Mouse (Mus musculus) right cerebral cortex, postnatal 36 days (tissue): Measurements from ENCODE around the gene Ddx20.

ENCODE experiments used
- DNase-seq, 2 experiments: peaks; one replicate each; pipeline ENCODE4 v3.0.0; 2022; ENCODE audit warnings: low spot score in 2 of 2, mixed read lengths in 1 of 2

Ddx20 gene

DNA sequence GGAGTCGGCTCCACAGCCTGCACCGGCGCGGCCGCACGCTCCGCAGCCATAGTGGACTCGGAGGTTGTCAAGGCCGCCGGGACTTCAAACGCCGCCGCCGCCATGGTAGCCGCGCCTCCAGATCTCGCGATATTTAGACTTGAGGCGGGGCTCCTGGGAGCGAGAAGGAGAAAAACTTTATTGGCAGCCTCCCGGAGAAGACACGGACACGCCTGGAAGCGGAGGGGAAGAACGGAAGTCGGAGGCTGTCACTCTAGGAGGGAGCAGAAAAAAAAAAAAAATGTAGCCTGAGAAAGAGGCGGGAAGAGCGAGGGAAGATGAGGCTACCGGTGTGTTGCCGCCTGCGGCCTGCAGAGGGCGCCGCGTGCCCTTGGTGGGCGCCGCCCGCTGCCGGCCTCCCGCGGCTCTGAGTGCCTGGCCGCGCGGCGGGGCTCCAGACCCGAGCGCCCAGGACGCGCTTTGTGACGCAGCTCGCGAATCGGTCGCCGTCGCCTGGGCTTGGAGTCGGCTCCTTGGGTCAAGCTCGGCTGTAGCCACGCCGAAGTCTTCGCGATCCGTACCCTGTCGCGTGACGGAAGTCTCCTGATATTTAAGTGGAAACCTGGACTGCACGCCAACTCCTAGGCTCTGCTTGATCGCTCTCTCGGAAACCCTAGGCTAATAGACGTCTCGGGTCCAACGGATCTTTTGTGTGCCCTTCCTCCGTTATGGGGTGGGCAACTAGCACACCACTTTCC lies at the start of gene Ddx20:
Gene Ddx20 (minus strand): TSS at position 251 of the 737 bp plus-strand sequence.
- peak; percentile 89 to 92 for DNase-seq

DNA sequence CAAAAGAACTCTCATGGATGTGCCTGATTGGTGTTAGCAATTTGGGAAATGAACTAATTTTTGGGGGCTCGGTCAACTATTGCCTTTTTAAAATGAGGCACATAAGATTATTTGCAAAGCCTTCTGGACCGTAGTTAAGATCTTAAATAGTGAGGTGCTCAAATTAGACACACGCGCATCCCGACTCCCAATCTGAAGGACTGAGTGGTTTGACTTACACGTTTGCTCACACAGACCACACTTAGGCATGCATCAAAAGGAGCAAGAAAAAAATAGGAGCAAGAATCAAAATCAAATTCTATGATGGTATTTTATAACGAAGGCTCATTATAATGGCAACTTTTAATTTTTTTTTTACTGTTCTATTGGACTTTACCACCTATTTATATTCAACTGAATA lies 49.7 kb upstream of the Ddx20 start:
- no peak for DNase-seq

DNA sequence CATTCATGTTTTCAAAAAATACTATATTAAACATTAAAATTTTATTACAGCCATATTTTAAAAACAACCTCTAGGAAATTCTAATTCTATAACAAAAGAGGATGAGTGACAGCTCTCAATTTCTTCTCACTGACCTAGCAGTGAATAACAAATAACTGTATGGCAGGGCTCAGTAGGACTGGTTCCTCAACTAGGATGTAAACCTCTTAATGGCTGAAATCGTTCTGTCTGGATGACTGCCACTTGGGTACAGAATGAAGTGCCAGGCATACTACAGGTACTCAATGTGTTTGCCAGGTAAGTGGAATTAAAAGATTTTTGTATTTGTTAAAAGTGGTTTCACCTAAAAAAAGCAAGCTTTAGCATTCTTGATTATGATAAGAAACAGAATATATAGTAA lies 48.8 kb upstream of the Ddx20 start:
- no peak for DNase-seq

DNA sequence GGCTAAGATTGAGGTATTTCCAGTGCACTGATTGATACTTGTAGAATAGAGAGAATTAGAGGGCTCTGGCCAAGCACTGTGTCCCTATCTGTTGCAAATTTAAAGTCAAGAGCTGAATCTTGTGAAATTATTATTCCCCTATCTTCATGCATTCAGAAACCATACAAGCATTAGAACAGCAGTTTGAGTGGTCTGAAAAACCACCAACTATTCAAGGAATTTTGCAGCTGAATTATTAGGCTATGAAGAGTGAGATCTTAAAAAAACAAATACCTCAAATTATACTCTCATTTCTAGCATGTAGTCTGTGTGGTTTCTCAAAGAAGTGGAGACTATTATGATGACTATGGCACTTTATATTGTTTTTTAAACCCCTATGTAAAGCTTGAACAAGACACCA lies 47.9 kb upstream of the Ddx20 start:
- no peak for DNase-seq

DNA sequence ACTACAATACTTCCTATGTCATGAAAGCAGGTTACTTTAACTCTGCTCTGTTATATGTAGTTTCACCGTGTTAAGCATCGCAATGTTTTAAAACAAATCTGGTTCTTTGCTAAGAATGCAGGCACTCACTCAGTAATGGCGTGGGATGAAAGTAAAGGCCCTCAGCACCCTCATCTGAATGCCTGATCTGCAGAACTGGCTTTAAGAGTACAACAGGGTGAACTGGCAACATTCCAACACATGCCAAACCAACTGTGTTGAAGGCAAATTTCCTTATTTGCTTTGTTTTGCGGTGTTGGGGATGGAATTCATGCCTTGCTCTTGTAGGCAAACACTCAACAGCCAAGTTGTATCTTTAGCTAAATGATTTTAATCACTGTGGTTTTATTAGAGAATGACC lies 46.2 kb upstream of the Ddx20 start:
- DNase-seq = no peak

DNA sequence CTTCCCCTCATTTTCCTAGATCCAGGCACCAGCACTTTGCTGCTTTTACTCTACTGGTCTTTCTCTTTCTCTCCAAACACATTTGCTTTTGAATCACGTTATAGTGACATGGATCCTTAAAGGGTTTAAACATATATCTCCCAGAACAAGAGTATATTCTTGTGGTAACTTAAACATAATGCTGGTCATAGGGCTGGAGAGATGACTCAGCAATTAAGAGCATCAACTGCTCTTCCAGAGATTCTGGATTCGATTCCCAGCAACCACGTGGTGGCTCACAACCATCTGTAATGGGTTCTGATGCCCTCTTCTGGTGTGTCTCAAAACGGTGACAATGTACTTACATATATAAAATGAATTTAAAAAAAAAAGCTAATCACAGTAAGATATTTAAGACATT lies 45.0 kb upstream of the Ddx20 start:
- no peak for DNase-seq

DNA sequence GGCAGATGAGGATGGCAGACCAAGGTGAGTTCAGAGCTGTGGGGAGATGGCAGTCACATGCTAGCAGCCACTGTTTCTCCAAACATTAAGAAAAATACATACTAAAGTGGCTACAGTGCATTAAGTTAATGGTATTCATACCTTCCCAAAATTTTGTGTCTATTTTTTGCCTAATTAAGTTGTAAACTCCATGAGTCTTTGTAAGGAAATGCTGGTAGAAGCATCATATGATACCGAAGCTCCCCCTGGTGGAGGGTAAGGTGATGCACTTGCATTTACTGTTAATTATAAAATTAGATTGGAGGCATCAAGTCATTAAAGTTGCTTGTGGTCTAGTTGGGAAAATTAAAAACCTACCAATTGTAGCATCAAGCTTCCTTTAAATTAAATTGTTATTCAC lies 38.7 kb upstream of the Ddx20 start:
- no peak for DNase-seq

DNA sequence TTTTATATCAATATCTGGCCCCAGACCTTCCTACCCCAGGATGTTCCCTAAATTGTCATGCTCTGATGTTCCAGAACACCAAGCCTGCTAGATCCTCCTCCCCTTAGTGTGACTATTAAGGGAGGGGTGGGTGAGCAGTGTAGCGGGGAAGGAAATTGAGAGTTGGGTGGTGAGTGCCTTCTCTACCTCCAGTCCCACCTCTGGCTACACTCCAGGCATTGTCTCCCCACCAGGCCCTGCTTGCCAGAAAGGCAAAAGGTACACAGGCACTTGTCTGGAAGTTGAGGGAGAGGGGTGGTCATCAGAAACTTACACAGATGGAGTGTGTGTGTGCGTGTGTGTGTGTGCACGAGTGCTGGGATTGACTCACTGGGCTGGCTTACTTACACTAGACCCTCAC lies 35.1 kb upstream of the Ddx20 start:
- no peak for DNase-seq

DNA sequence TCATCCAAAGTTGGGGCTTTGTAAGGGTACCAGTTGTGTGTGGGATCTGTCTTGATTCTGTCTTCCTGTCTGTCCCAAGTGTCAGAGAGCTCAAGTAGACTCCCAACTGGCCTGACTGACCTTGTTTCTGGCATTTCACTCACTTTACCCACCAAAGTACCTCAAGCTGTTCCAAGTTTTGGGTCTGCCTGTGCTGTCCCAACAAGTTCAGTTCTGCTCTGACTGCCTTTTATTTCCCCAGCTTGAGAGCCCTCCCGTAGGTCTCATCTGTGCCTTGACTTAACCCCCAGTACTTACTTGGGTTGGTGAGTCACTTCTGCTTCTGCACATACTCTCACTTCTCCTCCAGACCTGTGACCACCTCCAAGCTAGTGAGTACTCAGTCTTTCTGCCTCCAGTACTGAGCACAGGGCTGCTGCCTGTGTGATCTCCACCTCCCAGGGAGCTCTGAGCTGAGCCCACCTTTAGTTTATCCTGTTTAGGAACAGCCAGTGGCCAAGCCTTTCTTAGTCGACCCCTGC lies 34.4 kb upstream of the Ddx20 start:
- no peak for DNase-seq

DNA sequence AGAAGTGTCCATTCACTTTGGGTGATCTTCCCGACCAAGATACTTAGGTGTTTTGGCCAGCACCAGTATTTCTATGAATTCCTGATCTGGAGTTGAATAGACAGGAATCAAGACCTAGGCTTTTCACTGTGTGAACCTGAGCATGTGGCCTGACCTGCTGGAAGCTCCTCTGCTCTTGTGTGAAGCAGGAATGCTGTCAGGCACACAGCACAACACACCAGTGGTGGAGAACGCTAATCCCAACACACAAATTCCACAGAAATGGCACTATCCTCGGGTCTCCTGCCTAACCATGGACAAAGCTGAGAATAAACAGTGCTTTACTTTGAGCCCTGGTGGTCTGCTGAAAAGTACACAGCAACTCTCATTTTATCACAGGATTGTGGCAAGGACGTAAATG lies 33.1 kb upstream of the Ddx20 start:
- no peak for DNase-seq

DNA sequence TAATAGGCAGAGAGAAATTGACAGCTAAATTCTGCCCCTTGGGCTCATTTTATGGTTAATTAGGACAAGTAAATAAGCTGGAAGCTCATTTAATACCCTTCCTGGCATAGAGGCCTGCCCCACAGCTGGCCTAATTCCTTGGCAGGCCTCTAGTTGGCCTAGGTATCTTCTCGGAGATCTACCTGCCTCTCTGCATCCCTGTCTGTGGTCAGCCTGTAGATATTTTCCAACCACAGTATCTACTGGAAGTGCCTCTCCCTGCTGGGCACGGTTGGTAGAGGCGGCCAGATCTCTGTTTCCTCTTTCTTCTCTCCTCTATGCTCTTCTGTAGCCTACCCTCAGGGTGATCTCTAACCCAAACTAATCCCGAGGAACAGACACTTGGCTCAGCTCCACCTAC lies 32.6 kb upstream of the Ddx20 start:
- peak in 1 of 2 experiments; percentile 21 for DNase-seq

DNA sequence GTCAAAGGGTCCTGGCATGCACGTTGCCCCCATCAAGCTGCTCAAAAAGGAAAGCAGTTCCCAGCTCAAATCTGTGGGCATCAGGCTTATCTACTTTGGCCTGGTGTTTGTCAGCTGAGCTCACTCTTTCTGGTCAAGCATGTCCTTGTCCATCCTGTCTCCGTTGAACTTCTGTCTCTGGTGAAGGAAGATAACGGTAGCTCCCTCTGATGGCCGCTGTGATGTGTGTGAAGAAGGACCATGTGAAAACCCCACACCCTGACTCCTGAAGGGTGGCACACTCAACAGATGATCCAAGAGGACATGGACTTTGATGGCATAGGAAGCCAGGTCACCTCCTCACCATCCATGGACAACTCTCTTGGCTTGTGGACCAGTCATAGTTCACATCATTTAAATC lies 31.4 kb upstream of the Ddx20 start:
- DNase-seq = no peak

DNA sequence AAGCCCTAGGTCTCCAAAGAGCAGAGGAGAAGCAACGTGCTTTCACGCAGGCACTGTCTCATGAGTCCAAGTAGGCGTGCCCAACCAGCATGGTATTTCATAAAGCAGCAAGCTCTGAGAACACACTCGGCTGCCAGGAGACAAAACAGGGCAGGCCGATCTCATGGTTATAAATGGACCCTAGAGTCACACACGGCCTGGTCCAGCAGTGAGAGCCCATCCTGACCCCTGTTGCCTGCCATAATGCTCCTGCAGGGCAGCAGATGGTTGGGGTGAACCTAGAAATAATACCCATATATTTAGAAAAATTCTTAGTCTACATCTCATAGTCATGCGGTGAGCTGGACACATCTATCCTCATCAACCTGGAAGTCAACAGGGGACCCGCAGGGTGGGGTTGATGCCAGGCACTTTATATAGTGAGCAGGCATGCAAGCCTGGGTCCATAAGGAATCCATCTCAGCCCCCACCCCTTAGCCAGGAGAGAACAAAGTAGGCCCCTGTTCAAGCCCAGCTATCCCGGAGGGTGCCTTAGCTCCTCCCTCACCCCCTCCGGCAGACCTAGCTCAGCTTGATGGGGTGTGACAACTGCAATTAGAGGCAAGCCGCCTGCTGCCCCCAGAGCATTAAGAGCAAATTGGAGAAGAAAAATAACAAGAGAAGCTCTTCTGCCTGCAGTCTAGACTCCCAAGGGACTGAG lies 30.6 kb upstream of the Ddx20 start:
- peak in 1 of 2 experiments; percentile 29 for DNase-seq

DNA sequence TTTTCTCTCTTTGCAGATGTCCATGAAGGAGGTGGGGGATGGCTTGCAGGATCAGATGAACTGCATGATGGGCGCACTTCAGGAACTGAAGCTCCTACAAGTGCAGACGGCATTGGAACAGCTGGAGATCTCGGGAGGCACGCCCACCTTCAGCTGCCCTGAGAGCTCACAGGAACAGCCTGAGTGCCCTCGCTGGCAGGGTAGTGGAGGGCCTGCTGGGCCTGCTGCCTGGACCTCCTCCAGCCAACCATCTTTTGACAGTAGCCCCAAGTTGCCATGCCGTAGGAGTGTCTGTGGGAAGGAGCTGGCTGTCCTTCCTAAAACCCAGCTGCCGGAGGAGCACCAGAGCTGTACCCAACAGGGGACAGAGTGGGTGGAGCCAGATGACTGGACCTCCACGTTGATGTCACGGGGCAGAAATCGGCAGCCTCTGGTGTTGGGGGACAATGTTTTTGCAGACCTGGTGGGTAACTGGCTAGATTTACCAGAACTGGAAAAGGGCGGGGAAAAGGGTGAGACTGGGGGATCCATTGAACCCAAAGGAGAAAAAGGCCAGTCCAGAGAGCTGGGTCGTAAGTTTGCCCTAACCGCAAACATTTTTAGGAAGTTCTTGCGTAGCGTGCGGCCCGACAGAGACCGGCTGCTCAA lies 29.1 kb upstream of the Ddx20 start:
- peak in 1 of 2 experiments; percentile 70 for DNase-seq

DNA sequence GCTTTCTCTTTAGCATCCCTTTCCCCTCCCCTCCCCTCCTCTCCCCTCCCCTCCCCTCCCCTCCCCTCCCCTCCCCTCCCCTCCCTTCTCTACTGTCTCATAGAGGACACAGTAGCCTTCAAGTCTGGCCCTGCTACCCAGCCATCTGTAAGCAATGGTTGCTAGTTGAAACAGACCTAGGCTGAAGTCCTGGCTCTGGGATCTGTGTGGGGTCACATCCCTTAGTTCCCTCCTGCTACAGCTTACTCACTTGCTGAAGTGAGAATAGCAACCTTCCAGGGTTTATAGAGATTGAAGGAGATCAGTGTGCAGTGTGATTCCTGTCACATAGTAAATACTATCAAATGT lies 27.4 kb upstream of the Ddx20 start:
- no peak for DNase-seq

DNA sequence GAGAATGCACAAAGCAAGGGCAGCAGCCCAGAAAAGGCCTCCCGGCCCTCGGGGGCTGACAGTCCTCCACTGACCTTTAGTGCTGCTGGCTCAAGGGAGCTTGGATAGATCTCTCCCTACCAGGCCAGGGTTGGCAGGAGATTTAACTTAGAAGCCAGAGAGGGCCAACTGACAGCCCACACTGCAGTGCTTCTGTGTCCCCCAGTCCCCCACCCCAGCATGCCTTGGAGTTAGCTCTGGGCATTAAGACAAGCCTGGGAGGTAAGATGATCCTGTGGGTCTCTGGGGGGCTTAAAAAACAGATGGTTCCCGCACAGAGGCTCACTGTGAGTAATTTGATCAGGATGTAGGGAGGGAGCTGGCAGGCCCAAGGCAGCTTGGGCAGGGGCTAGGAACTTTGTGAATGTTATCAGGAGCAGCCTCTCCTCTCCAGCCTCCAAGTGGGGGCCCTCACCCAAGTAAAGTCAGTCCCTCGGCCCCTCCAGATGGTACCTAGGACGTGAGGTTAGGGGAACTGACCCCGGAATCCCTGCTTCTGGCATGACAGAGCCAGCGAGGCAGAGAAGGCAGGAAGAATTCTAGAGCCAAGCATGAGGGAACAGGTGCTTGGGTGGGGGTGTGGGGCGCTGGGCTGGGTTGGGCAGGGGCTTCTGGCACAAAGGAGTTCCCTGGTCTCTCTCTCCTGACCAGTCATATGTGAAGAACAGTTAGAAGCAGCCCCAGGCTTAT lies 26.9 kb upstream of the Ddx20 start:
- no peak for DNase-seq

DNA sequence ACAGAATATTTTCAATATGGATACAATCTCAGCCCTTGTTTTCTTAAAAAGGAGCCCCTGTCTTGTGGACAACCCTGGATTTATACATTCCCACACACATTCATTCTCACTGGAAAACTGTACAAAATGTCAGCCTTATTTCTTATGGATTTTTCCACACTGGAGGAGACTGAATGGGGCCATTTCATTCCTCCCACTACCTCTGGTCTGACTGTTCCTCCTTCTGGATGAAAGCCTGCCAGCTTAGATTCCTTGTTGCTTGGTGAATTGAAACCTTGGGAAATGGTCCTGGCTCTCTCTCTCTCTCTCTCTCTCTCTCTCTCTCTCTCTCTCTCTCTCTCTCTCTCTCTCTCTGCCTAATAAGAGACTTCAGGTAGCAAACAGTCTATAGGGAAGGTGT lies 25.5 kb upstream of the Ddx20 start:
- no peak for DNase-seq

DNA sequence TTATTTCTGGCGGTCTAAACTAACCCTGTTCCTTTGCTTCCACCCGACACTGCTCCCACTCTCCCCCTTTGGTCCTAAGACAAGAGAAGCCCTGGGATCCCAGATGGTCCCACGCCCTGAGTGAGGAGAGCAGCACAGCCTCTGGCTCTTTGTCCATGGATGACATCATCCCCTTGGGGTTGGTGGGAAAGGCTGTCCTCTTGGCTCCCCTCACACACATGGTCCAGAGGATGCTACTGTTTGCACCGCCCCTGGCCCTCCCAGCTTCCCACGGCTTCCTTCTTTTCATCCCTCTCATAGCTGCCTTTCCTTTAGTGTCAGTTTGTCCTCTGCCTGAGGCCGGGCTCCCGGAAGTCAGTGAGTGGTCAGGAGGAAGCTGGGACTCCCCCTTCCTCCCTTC lies 24.4 kb upstream of the Ddx20 start:
- no peak for DNase-seq

DNA sequence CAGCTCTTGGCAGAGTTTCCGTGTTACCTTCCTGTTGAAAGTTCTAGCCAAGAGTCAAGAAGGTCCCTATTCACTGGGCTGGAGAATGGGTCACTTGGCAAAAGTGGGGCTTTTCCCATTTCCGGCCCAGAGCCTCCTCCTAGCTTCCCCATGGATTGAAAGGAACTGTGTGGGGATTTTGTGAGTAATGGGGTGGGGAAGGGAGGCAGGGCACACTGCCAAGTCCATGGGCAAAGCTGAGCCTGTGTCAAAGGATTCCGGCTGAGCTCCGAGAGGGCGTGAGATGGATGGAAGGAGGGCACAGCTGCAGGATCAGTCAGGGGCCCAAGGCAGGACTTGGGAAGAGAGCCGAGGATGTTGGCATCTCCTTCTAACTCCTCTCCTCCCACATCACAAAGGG lies 22.9 kb upstream of the Ddx20 start:
- peak in 1 of 2 experiments; percentile 58 for DNase-seq

DNA sequence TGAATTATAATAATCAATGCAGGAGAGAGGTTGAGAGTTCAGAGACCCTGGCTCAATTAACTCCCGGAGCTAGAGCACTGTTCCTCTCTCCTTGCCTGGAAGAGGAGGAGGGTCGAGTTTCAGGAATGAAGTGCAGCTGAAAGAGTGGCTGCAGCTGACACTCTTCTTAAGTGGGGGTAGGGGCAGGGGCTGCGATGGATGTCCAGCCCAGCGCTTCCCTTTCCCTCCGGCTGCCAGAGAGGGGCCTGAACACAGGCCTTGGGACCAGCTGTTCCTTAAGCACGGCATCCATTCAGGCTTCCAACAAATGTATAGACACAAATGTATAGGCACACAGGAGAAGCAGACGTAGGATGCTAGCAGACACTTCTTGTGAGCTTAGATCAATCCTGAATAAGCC lies 20.2 kb upstream of the Ddx20 start:
- no peak for DNase-seq

DNA sequence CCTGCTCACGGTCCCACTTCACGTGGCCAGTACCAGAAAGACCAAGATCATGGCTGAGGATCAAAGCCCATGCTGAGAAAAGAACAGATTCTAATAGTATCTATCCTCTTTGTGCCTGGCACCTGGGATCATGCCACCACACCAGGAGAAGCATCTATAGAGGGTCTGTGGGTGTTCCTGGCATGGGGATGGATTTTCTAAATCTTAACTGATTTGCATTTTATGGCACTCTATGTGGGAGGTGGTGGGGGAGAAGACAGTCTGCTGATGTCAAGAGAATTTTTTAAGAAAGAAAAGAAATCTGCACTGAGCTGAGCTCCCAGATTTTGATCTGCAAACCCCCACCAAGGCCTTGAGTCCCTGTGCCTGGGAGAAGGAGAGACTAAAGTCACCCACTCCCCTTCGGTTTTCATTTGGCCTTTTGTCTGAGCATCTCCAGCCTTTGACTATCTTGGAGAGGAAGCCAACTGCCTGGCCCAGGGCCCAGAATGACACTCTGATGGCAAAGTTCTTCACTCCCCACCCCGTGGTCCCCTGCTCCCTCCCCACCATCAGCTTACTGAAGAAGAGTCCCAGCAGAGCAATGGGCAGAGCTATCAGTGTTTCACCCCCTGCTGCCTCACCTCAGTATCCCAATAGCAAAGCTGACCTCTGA lies 19.1 kb upstream of the Ddx20 start:
- peak in 1 of 2 experiments; percentile 83 for DNase-seq

DNA sequence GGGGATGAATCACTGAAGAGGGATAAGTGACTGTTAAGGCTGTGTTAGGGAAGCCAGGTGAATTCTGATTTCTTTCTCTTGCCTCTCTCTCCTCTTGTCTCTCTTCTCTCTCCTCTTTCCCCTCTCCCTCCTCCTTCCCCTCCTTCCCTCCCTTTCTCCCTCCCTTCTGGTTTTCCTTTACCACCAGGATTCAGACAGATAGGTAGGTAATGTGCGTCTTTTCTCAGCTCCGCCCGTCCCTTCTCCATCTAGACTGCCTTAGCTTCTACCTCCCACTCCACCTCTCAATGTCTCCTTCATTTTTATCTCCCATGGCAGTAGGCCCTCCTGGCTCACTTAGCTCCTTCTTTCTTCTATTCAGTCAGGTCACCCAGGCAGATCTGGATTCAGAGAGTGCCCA lies 18.2 kb upstream of the Ddx20 start:
- DNase-seq = no peak
